Mouse (Mus musculus): Measurements from ENCODE around the gene Zgrf1. TPM values are rescaled to one million over a fixed set of nuclear protein-coding genes. Genes with fewer than 3 reads are reported as not detected.

Gene Zgrf1
- polyA plus RNA-seq, 1 experiment from 2014 or later: 13.8 TPM

DNA sequence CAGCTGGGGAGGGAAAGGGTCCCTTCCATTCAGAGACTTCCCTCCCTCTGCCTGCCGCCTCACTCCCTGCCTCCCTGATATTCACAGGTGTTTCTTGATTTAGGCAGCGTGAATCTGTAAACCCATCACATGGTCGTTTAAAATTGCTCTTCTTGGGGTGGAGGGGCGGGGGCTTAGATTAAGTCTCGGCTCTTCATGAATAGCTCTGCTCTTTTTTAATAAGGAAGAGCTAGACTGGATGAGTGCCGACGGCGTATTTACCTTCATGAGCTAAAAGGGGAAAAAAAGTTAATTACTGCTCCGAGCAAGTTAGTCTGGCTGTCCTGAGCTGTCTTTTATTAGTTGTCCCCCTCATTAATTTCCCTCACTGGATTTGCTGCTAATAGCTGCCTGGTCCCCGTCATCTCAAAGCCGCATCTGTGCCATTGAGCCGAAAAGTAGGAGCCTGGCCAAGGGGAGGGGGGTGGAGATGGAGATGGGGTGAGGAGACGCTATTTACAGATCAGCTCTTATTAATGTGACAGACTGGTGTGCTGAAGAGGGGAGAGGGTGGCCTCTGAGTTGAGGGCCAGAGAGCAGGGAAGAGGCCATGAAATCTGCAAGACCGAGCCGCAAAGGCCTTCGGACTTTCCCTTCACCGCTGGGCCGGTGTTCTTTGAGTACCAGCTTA lies 93.0 kb downstream of the Zgrf1 start:
- ATAC-seq (ENCODE audit: insufficient number of reproducible peaks, insufficient read depth, low FRiP score, low TSS enrichment): no peak
- Histone ChIP-seq H3K4me3 (no peak overlapping the region), H3K4me2 (replicated peaks) (no peak overlapping the region), H3K9me3 (no peaks in the 10 kb centered on the region), H3K27me3 (peaks cover 56% of the 10 kb centered on the region), H3K9ac (no peak overlapping the region), H3K4me1 (0 out of 2 replicates have a peak, but pooled peaks cover 1% of the 10 kb centered on the region), H3K36me3 (no peaks in the 10 kb centered on the region), H3K27ac (no peak overlapping the region)
- WGBS: 53% methylated on average over 18 of the region's 18 CpGs

DNA sequence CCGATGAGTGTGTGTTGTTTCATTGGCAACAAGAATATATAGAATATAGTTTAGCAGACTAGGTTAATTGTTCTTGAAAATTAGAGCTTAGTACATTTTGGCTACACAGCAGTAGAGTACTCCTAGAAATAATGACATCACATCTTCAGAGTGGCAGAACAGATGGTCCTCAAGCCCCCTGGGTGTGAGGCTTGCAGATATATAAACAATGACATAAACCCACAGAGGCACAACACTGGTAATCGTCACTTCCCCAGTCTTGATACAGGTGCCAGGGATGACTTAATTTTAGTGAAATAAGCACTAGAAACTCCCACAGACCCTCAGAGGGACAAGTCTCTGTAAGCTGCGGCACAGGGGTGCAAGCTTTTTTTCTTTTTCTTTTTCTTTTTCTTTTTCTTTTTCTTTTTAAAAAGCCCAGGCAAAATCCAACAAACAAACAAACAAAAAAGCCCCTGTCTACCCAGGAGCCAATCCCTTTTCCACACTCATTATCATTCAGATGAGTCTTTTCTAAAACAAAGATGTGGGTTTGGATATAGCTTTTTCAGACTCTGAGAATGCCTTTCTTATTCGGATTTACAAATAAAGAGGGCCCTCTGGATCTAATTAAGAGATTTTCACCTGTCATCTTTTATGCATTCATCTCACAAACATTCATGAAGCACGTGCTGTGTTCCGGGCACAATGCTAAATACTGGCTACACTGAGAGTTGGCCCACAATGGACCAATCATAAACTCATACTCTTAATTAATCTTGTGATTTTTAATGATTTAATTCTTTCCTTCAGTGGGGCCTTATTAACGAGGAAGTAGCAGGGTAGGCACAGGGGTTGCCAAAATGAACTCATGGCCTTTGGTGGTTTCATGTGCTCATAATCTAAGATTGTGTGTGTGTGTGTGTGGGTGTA lies 98.7 kb downstream of the Zgrf1 start:
- Histone ChIP-seq H3K36me3 (no peaks in the 10 kb centered on the region), H3K27me3 (peaks cover 4% of the 10 kb centered on the region), H3K9ac (no peak overlapping the region), H3K4me1 (no peaks in the 10 kb centered on the region), H3K9me3 (no peaks in the 10 kb centered on the region), H3K4me3 (no peak overlapping the region), H3K4me2 (replicated peaks) (no peak overlapping the region), H3K27ac (no peak overlapping the region)
- 48% methylated on average over 7 of the region's 7 CpGs for WGBS
- ATAC-seq (ENCODE audit: insufficient number of reproducible peaks, insufficient read depth, low FRiP score, low TSS enrichment): no peak

DNA sequence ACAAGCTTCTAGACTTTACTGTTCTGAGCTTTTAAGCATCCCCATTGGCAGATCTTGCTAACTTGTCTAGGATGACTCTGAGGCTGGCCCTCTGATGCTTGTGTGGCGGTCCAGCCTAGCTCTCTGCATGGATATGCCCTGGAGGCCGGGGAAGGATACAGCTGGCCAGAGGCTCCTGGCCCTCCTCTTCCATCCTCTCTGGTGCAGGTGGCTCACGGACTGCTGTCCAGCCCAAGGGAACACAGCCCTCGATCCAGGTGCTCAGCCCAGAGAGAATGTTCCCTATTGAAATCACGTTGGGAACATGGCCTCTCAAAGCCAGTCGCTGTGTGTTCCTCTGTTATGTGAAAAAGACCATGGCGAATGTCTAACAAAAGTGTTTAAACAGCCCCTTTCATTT lies 107.4 kb downstream of the Zgrf1 start:
- ATAC-seq (ENCODE audit: insufficient number of reproducible peaks, insufficient read depth, low FRiP score, low TSS enrichment): no peak
- 64% methylated on average over 7 of the region's 7 CpGs for WGBS
- Histone ChIP-seq H3K27ac (no peak overlapping the region), H3K9me3 (no peaks in the 10 kb centered on the region), H3K4me3 (no peak overlapping the region), H3K4me1 (no peaks in the 10 kb centered on the region), H3K27me3 (no peaks in the 10 kb centered on the region), H3K36me3 (no peaks in the 10 kb centered on the region), H3K9ac (no peak overlapping the region), H3K4me2 (replicated peaks) (no peak overlapping the region)

DNA sequence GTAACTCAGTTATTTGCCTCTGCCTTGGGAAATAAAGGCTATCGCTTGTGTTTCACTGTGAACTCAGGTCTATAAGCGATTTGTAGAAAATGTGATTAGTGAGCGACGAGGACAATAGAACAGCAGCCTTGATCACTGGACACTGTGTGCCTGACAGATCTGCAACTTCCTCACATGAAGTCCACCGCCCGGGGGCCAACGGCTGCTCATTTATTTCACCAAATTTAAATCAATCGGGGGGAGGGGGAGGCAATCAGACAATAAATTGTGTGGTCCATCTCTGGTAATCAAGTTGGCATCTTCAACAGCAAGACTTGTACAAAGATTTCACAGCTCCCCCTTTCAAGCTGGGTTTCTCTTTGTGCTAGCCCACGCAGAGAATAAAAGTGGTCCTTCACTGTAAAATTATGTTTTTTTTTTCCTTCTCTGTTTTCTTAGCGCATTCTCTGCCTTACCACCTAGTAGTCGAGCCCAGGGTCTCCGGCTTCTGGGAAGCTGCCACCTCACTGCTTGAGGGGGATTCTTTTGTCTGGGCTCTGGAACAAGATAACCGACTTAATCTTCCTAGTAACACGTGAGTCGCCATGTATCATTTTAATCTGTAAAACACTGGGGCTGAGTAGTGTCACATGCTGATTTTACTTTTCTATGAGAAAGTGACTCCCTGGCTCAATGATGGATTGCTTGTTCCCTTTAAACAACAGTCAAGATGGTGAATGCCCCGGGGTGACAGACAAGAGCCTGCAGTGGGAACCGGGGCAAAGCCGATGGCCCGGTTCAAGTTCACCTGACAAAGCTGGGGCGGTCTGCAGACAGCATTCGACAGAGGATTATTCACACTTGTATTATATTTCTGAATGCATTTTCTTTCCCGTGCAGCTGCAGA lies 108.6 kb downstream of the Zgrf1 start:
- ATAC-seq (ENCODE audit: insufficient number of reproducible peaks, insufficient read depth, low FRiP score, low TSS enrichment): no peak; the same call in 1 of the 2 replicates
- H3K27me3 ChIP-seq: no peaks in the 10 kb centered on the region
- 57% methylated on average over 22 of the region's 22 CpGs for WGBS
- no peak overlapping the region for H3K27ac ChIP-seq
- H3K9me3 ChIP-seq: no peaks in the 10 kb centered on the region
- H3K4me2 ChIP-seq (replicated peaks): no peak overlapping the region
- H3K4me3 ChIP-seq: no peak overlapping the region
- H3K4me1 ChIP-seq: no peaks in the 10 kb centered on the region
- H3K9ac ChIP-seq: no peak overlapping the region
- no peaks in the 10 kb centered on the region for H3K36me3 ChIP-seq

MicroRNAs within 50 kb of the gene (microRNA counts, 519-probe panel; counts per million panel counts)
- microRNA mmu-miR-302a (460 counts per million, percentile 65 among the panel's probes with 10 or more counts), microRNA mmu-miR-302b (460 counts per million, percentile 65 among the panel's probes with 10 or more counts), microRNA mmu-miR-302c (460 counts per million, percentile 65 among the panel's probes with 10 or more counts), microRNA mmu-miR-302d (2,804 counts per million, percentile 70 among the panel's probes with 10 or more counts), microRNA mmu-miR-367 (1,609 counts per million, percentile 66 among the panel's probes with 10 or more counts)

Small RNA genes lying within 50 kb of the gene (microRNA-seq; reads per million reads assigned to microRNA genes)
- gene Mir302a (572 reads per million, percentile 71 among the genes with 10 or more reads in this experiment), gene Mir302b (405 reads per million, percentile 67 among the genes with 10 or more reads in this experiment), gene Mir302c (67.3 reads per million, percentile 46 among the genes with 10 or more reads in this experiment), gene Mir302d (500 reads per million, percentile 69 among the genes with 10 or more reads in this experiment), gene Mir367 (0.73 reads per million)

Other genes starting within 250 kb of the Zgrf1 start
- gene Ank2, start 54.1 kb upstream of the Zgrf1 start, polyA plus RNA-seq (2016; fragmentation: Nextera tagmentation; extraction: Ambion mirVana): 44.0 and 47.1 TPM in 2 replicates
- gene Larp7, start 140 bp upstream of the Zgrf1 start, polyA plus RNA-seq (2016; fragmentation: Nextera tagmentation; extraction: Ambion mirVana): 66.0 and 67.2 TPM in 2 replicates
- gene Neurog2, start 79.6 kb downstream of the Zgrf1 start, polyA plus RNA-seq (2016; fragmentation: Nextera tagmentation; extraction: Ambion mirVana): 3.9 and 5.2 TPM in 2 replicates
- 1.6 and 2.7 TPM in 2 replicates for gene Alpk1, start 227.0 kb downstream of the Zgrf1 start, polyA plus RNA-seq (2016; fragmentation: Nextera tagmentation; extraction: Ambion mirVana)
- gene Tifa, start 236.3 kb downstream of the Zgrf1 start, polyA plus RNA-seq (2016; fragmentation: Nextera tagmentation; extraction: Ambion mirVana): 3.6 and 3.9 TPM in 2 replicates

Measured in embryonic facial prominence, embryonic 12.5 days (tissue).